Mouse (Mus musculus): Measurements from ENCODE around the gene Gzmf. TPM values are rescaled to one million over a fixed set of nuclear protein-coding genes. Genes with fewer than 3 reads are reported as not detected.
"Not testable (repeated sequence)": the region's sequence is repeated elsewhere in the genome, so short reads cannot be mapped to it uniquely, and the experiment has no call there.

Gene Gzmf
- not detected in 2 replicates for polyA plus RNA-seq (2012)

DNA sequence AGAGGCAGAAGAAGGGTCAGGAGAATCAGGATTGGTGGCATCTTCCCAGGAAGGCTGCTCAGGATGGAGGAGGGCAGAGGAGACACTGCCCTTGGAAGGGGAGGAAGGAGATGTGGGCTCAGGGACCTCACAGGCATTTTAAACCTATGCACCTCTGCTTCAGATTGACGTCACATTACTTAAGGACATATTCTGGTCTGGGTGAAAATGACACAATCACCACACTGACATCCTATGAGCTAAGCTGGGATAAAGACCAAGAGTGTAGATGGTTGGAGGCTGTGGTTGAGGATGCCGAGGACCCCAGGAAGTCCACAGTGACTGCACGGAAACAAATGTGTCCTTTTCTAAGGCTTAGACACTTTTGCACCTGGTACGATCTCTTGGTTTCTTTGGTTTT lies at the start of gene Gzmf:
Gzmf (minus strand) TSS at position 101 of the 400 bp plus-strand sequence.
- no peak for TF ChIP-seq GATA1 (IDR thresholded peaks at IDR 0.05; ENCODE audit: low read length)
- TF ChIP-seq TAL1 (IDR thresholded peaks at IDR 0.05; ENCODE audit: low read length) = no peak
- no peaks in the 10 kb centered on the region for H3K4me1 ChIP-seq (ENCODE audit: control insufficient read depth)
- no peaks in the 10 kb centered on the region for H3K36me3 ChIP-seq (ENCODE audit: control insufficient read depth)
- no peaks in the 10 kb centered on the region for H3K9me3 ChIP-seq (ENCODE audit: control insufficient read depth, low read length)
- no peak within 1 kb of the TSS for H3K4me3 ChIP-seq (replicated peaks)
- H3K27me3 ChIP-seq (ENCODE audit: control insufficient read depth) = no peaks in the 10 kb centered on the region

DNA sequence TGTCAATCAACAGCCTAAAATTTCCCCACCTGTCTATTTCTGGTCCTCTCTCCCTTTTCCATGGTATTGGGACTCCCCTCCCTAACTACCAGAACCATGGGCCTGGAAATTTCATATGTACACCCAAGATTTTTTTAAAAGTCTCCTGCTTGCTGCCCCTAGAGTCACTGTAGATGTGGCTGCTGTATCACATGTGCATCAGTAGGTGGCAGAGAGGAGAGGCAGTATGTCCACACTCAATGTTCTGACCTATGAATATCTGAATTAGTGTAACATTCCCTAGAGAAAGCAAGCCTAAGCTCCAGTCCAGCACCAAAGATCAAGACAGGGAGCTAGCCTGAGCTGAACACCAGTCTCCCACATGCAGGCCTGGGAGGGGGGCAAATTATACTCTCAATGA lies 29.2 kb upstream of the Gzmf start:
- Histone ChIP-seq H3K9me3 (ENCODE audit: control insufficient read depth, low read length) (no peaks in the 10 kb centered on the region), H3K36me3 (ENCODE audit: control insufficient read depth) (no peaks in the 10 kb centered on the region), H3K4me3 (replicated peaks) (no peak overlapping the region), H3K4me1 (ENCODE audit: control insufficient read depth) (no peaks in the 10 kb centered on the region), H3K27me3 (ENCODE audit: control insufficient read depth) (no peaks in the 10 kb centered on the region)
- no peak for TF ChIP-seq GATA1 (IDR thresholded peaks at IDR 0.05; ENCODE audit: low read length)
- TF ChIP-seq TAL1 (IDR thresholded peaks at IDR 0.05; ENCODE audit: low read length) = no peak

DNA sequence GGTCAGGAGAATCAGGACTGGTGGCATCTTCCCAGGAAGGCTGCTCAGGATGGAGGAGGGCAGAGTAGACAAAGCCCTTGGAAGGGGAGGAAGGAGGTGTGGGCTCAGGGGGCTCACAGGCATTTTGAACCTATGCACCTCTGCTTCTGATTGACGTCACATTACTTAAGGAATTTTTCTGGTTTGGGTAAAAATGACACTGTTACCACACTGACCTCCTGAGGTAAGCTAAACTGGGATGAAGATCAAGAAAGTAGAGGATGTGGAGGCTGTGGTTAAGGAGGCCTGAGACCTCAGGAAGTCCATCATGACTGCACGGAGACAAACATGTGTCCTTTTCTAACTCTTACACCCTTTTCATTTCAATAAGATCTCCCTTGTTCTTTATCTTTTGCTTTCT lies 23.3 kb upstream of the Gzmf start, which contains the start of gene Gzmc:
Gzmc (minus strand) TSS at position 101 of the 400 bp plus-strand sequence.
- no peaks in the 10 kb centered on the region for H3K4me1 ChIP-seq (ENCODE audit: control insufficient read depth)
- no peak within 1 kb of the TSS for H3K4me3 ChIP-seq (replicated peaks)
- H3K36me3 ChIP-seq (ENCODE audit: control insufficient read depth) = no peaks in the 10 kb centered on the region
- no peak for TF ChIP-seq TAL1 (IDR thresholded peaks at IDR 0.05; ENCODE audit: low read length)
- TF ChIP-seq GATA1 (IDR thresholded peaks at IDR 0.05; ENCODE audit: low read length) = no peak
- H3K27me3 ChIP-seq (ENCODE audit: control insufficient read depth) = no peaks in the 10 kb centered on the region
- no peaks in the 10 kb centered on the region for H3K9me3 ChIP-seq (ENCODE audit: control insufficient read depth, low read length)

DNA sequence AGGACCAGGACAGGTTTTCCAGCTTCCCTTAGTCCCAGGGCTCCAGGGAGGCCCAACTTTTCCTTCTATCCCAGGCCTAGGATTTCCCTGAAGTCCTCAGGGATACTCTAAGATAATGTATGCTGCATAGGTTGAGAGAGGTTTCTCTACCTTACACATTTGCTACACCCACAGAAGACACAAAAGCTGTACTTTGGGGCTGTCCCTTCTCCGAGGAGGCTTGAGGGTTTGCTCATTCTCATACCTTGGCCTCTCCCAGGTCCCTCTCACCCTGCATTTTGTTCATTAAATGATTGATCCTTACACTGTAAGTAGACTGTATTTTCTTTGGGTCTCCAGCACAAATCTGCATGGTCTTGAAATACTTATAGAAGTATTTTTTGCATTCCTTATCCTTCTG lies 5.6 kb downstream of the Gzmf start:
- Histone ChIP-seq H3K4me3 (replicated peaks) (no peak overlapping the region), H3K27me3 (ENCODE audit: control insufficient read depth) (no peaks in the 10 kb centered on the region), H3K4me1 (ENCODE audit: control insufficient read depth) (no peaks in the 10 kb centered on the region), H3K9me3 (ENCODE audit: control insufficient read depth, low read length) (no peaks in the 10 kb centered on the region), H3K36me3 (ENCODE audit: control insufficient read depth) (no peaks in the 10 kb centered on the region)
- TF ChIP-seq GATA1 (IDR thresholded peaks at IDR 0.05; ENCODE audit: low read length) (no peak), TAL1 (IDR thresholded peaks at IDR 0.05; ENCODE audit: low read length) (no peak)

DNA sequence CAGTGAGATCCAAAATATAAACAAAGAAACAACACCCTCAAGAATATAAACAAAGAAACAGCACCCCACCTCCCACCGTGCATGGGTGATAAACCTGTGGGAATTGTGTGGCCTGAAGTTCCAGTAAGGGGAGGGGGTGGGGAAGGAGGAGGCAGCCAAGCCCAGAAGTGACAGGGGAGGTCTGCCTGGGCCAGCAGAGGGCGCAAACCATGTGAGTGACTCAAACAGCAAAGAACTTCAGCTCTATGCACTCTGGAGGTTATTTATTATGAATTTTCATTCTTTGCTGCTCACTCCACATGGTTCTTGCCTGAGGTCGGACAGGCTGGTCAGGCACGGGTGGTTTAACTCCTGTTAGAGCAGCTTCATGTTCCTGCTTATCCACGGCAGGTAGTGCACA lies 6.2 kb downstream of the Gzmf start:
- H3K9me3 ChIP-seq (ENCODE audit: control insufficient read depth, low read length); H3K4me3 ChIP-seq (replicated peaks); H3K36me3 ChIP-seq (ENCODE audit: control insufficient read depth); H3K4me1 ChIP-seq (ENCODE audit: control insufficient read depth); H3K27me3 ChIP-seq (ENCODE audit: control insufficient read depth): not testable (repeated sequence)

DNA sequence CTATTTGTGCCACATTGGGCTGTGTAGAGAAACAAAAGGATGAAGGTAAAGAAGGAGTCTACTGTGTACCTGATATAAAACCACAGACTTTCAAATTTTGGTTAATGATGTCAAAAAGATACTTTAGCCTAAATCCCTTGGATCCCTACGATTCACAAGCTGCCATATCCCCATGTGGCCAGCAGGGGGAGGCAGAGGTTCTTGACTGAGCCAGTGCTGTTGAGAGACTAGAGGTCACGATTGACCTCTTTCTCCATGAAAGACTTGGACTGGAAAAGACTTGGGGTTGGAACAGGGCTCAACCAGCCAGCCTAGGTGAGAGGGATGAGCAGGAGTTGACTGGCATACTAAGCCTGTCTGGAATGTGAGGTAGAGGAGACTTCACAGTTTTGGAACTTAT lies 7.2 kb downstream of the Gzmf start:
- Histone ChIP-seq H3K9me3 (ENCODE audit: control insufficient read depth, low read length) (no peaks in the 10 kb centered on the region), H3K4me1 (ENCODE audit: control insufficient read depth) (no peaks in the 10 kb centered on the region), H3K4me3 (replicated peaks) (no peak overlapping the region), H3K27me3 (ENCODE audit: control insufficient read depth) (no peaks in the 10 kb centered on the region), H3K36me3 (ENCODE audit: control insufficient read depth) (no peaks in the 10 kb centered on the region)
- TF ChIP-seq GATA1 (IDR thresholded peaks at IDR 0.05; ENCODE audit: low read length) = no peak
- no peak for TF ChIP-seq TAL1 (IDR thresholded peaks at IDR 0.05; ENCODE audit: low read length)

DNA sequence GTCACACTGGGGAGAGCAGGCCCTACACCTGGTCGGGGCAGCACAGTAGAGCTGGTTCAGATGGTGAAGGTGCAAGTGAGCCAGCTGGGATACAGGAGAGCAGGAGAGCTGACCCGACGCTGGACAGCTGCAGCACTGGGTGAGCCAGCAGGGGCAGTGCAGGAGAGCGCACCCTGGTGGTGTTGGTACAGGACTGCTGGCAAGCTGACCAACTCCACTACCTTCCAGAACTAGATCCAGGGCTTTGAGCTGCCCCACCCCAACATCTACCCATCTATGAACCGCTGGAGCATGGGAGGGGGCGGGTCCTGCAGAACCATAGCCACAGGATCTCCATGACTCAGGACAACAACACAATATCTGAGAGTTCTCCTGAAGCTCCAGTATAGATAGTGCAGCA lies 24.3 kb downstream of the Gzmf start:
- Histone ChIP-seq H3K36me3 (ENCODE audit: control insufficient read depth) (no peaks in the 10 kb centered on the region), H3K27me3 (ENCODE audit: control insufficient read depth) (no peaks in the 10 kb centered on the region), H3K4me3 (replicated peaks) (no peak overlapping the region), H3K9me3 (ENCODE audit: control insufficient read depth, low read length) (0 out of 2 replicates have a peak, but pooled peaks cover 2% of the 10 kb centered on the region), H3K4me1 (ENCODE audit: control insufficient read depth) (no peaks in the 10 kb centered on the region)
- TF ChIP-seq TAL1 (IDR thresholded peaks at IDR 0.05; ENCODE audit: low read length) (no peak), GATA1 (IDR thresholded peaks at IDR 0.05; ENCODE audit: low read length) (no peak)

DNA sequence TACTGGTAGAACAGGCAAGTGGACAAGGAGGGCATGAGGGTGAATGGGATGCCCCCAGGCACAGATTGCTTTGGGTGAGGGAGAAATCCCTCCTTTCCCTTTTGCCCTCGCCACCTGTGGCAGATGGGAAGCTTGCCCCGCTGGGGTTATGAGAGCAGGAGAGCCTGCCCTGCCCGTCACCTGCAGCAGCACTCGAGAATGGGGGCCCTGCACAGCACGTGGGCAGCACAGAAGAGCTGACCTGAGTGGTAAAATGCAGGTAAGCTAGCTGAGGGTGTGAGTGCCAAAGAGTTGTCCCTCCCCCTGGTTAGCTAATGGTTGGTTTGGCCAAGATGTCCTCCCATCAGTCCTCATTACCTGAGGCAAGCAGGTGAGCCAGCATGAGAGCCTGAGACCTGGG lies 24.7 kb downstream of the Gzmf start:
- 0 out of 2 replicates have a peak, but pooled peaks cover 2% of the 10 kb centered on the region for H3K9me3 ChIP-seq (ENCODE audit: control insufficient read depth, low read length)
- TF ChIP-seq GATA1 (IDR thresholded peaks at IDR 0.05; ENCODE audit: low read length) (no peak), TAL1 (IDR thresholded peaks at IDR 0.05; ENCODE audit: low read length) (no peak)
- no peaks in the 10 kb centered on the region for H3K36me3 ChIP-seq (ENCODE audit: control insufficient read depth)
- no peaks in the 10 kb centered on the region for H3K4me1 ChIP-seq (ENCODE audit: control insufficient read depth)
- H3K27me3 ChIP-seq (ENCODE audit: control insufficient read depth) = no peaks in the 10 kb centered on the region
- no peak overlapping the region for H3K4me3 ChIP-seq (replicated peaks)

DNA sequence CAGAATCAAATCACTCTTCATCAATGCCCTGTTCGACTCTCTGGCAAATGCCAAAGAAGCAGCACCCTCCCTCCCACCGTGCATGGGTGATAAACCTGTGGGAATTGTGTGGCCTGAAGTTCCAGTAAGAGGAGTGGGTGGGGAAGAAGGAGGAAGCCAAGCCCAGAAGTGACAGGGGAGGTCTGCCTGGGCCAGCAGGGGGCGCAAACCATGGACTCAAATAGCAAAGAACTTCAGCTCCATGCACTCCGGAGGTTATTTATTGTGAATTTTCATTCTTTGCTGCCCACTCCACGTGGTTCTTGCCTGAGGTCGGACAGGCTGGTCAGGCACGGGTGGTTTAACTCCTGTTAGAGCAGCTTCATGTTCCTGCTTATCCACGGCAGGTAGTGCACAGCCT lies 33.6 kb downstream of the Gzmf start:
- not testable (repeated sequence) for H3K4me3 ChIP-seq (replicated peaks); H3K4me1 ChIP-seq (ENCODE audit: control insufficient read depth); H3K27me3 ChIP-seq (ENCODE audit: control insufficient read depth); H3K9me3 ChIP-seq (ENCODE audit: control insufficient read depth, low read length); H3K36me3 ChIP-seq (ENCODE audit: control insufficient read depth)

DNA sequence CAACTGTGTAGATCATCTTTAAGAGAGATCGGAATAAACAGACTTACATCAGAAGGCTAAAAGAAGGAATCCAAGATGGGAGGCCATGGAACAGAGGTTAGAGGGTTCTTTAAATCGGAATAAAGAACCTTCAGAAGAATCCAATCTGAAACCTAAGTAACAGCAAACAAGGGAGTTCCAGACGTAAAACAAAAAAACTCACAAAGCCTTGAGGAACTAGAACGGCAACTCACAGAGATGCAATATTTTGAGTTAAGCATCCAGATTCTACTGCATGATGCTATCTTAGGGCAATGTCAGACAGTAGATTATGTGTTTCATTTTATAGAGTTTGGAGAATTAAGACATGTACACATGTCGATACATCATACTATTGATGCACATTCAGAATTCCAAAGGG lies 36.7 kb downstream of the Gzmf start, which contains the start of gene Gzmn:
Gzmn (minus strand) TSS at position 101 of the 400 bp plus-strand sequence.
- no peak for TF ChIP-seq GATA1 (IDR thresholded peaks at IDR 0.05; ENCODE audit: low read length)
- no peak for TF ChIP-seq TAL1 (IDR thresholded peaks at IDR 0.05; ENCODE audit: low read length)

More for the DNA sequence above, 36.7 kb downstream of the Gzmf start, which contains the start of gene Gzmn:
- Histone ChIP-seq H3K9me3 (ENCODE audit: control insufficient read depth, low read length) (no peaks in the 10 kb centered on the region), H3K27me3 (ENCODE audit: control insufficient read depth) (no peaks in the 10 kb centered on the region), H3K4me1 (ENCODE audit: control insufficient read depth) (no peaks in the 10 kb centered on the region), H3K4me3 (replicated peaks) (no peak within 1 kb of the TSS), H3K36me3 (ENCODE audit: control insufficient read depth) (no peaks in the 10 kb centered on the region)
